Mouse (Mus musculus) cerebellum, adult 2 months (tissue): ENCODE data around the gene Scamp3.

Experiments used
- CTCF ChIP-seq: fragments of 200-500 bp; IDR thresholded peaks from 2 replicates; pipeline ENCODE4 v1.5.1; 2011; ENCODE audit warnings: low read depth, mild to moderate bottlenecking, control low read depth, low read length, moderate library complexity, borderline replicate concordance; ENCODE audit not compliant: insufficient read depth
- POLR2A ChIP-seq: fragments of 200-500 bp; IDR thresholded peaks from 2 replicates; pipeline ENCODE4 v1.6.1; 2011; ENCODE audit warnings: low read length, control low read depth, borderline replicate concordance; ENCODE audit not compliant: insufficient read depth

DNA sequence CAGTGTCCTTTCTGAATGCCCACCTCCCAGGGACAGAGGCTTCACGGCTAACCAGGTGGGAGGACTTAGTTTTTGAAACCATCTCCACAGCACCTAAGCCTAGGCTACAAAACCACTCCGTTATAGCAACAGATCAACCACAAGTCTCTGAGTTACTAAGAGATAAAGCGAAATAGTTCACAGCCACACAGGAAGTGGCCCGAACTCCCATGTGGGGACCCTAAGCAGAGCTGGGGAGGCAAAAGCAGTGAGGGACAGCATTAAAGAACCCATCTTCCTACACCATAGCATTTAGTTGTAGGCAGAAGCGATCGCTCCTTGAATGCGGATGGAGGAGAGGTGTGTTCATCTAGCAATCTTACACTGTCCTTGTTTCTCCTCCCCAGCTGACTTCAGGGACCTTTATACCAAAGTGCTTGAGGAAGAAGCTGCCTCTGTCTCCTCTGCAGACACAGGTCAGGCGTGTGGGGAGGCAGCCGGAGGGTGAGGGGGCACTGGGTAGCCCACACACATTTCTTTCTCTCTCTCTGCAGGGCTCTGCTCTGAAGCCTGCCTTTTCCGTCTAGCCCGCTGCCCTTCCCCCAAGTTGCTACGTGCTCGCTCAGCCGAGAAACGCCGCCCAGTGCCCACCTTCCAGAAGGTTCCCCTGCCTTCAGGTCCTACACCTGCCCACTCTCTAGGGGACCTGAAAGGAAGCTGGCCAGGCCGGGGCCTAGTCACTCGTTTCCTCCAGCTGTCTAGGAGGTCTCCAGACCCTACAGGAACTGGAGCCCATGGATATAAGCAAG is 10.6 kb downstream of the Scamp3 start:
- no peak for TF ChIP-seq CTCF
- TF ChIP-seq POLR2A = no peak
